Mouse (Mus musculus) liver, adult 2 months (tissue): Measurements from ENCODE around the gene Gm11037. TPM values are rescaled to one million over a fixed set of nuclear protein-coding genes. Genes with fewer than 3 reads are reported as not detected.

Experiments
- DNase-seq: peaks from one replicate; pipeline ENCODE4 v3.0.0-alpha.2; 2011; ENCODE audit warnings: low read depth, low spot score; ENCODE audit errors: extremely low read depth
- H3K27ac ChIP-seq: fragments of 200-500 bp; replicated peaks from 2 replicates; pipeline ENCODE4 v1.5.1; 2012; ENCODE audit warnings: low read depth, mild to moderate bottlenecking, control low read depth, inconsistent platforms, low read length; ENCODE audit not compliant: insufficient read depth
- H3K27me3 ChIP-seq: fragments of 200-500 bp; 2 replicates; pipeline ENCODE4 v1.6.1; 2012; ENCODE audit warnings: mild to moderate bottlenecking, moderate library complexity, low read length, inconsistent platforms; ENCODE audit not compliant: control insufficient read depth, insufficient read depth
- H3K36me3 ChIP-seq: fragments of 200-500 bp; 2 replicates; pipeline ENCODE4 v1.6.1; 2012; ENCODE audit warnings: low read length, inconsistent platforms; ENCODE audit not compliant: control insufficient read depth, insufficient read depth
- H3K4me1 ChIP-seq: fragments of 200-500 bp; 2 replicates; pipeline ENCODE4 v1.6.1; 2011; ENCODE audit warnings: low read length; ENCODE audit not compliant: control insufficient read depth, insufficient read depth
- H3K4me3 ChIP-seq: fragments of 200-500 bp; 2 replicates; pipeline ENCODE4 v1.5.1; 2011; ENCODE audit warnings: low read depth, mild to moderate bottlenecking, control low read depth, low read length, moderate library complexity; ENCODE audit not compliant: insufficient read depth
- H3K79me2 ChIP-seq: fragments of 200-500 bp; 2 replicates; pipeline ENCODE4 v1.6.1; 2012; ENCODE audit warnings: inconsistent platforms, mild to moderate bottlenecking, low read length, moderate library complexity; ENCODE audit not compliant: control insufficient read depth, insufficient read depth
- H3K9ac ChIP-seq: fragments of 200-500 bp; 2 replicates; pipeline ENCODE4 v1.6.1; 2012; ENCODE audit warnings: low read depth, mild to moderate bottlenecking, control low read depth, inconsistent platforms, low read length
- CTCF ChIP-seq: fragments of 200-500 bp; IDR thresholded peaks from 2 replicates; pipeline ENCODE4 v1.5.1; 2011; ENCODE audit warnings: low read depth, low read length, control low read depth
- POLR2A ChIP-seq: fragments of 200-500 bp; IDR thresholded peaks from 2 replicates; pipeline ENCODE4 v1.6.1; 2011; ENCODE audit warnings: low read length, control low read depth; ENCODE audit not compliant: insufficient read depth; ENCODE audit errors: extremely low read depth
- WGBS: fragments of 180-500 bp; shearing (Covaris S2); methylation state at CpG from one replicate; pipeline ENCODE4 v1.1.7; 2018; 5-methylcytosine and 5-hydroxymethylcytosine counted together
- polyA plus RNA-seq: library from polyadenylated mRNA; depleted of rRNA; stranded (reverse); fragments of >200 nt; gene quantifications from 2 replicates; pipeline ENCODE4 v1.2.3, GENCODE M21; 2012
- total RNA-seq: library from RNA; depleted of rRNA; stranded (reverse); fragments of >200 nt; gene quantifications from 2 replicates; pipeline ENCODE4 v1.2.3, GENCODE M21; 2014

Gene Gm11037
- total and polyA plus RNA-seq, 2 experiments: not detected

- no peaks in the 10 kb centered on the region for H3K79me2 ChIP-seq
- H3K36me3 ChIP-seq: no peaks in the 10 kb centered on the region
- no peak for DNase-seq
- WGBS: 80% methylated on average over 6 of the region's 6 CpGs
- H3K4me1 ChIP-seq: peaks cover 4% of the 10 kb centered on the region; the same call in 1 of the 2 replicates
- H3K27me3 ChIP-seq: no peaks in the 10 kb centered on the region
- TF ChIP-seq CTCF (no peak), POLR2A (no peak)
- no peak overlapping the region for H3K27ac ChIP-seq
- H3K4me3 ChIP-seq: no peak overlapping the region
- H3K9ac ChIP-seq: no peak overlapping the region
Measured at GRCm38 (mm10) chr2:131167984-131168383, 34.7 kb downstream of the Gm11037 start.

DNA sequence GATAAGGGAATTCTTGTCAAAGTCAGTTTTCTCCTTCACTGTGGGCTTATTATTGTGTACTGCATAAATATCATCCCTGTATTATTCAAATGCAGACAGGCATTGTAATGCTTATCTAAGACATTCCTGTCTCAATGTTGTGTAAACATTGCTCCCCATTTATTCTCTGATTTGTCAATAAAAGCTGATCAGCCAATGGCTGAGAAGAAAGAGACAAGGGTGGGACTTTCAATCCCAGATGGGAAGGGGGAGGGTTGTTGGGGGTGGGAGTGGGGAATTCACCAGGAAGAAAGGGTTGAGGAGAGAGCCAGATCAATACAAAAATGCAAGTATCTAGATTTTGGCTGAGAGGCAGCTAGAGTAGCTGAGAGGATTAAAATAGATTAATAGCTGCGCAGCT is 35.6 kb downstream of the Gm11037 start:
- WGBS: 77% methylated on average over 1 of the region's 1 CpGs

GRCm38 (mm10) chr2:131170936-131171335 is 37.6 kb downstream of the Gm11037 start:
- Histone ChIP-seq H3K4me3 (no peak overlapping the region), H3K9ac (no peak overlapping the region), H3K27me3 (no peaks in the 10 kb centered on the region), H3K36me3 (no peaks in the 10 kb centered on the region), H3K79me2 (no peaks in the 10 kb centered on the region), H3K27ac (no peak overlapping the region), H3K4me1 (peaks cover 3% of the 10 kb centered on the region; the same call in 1 of the 2 replicates)
- 46% methylated on average over 9 of the region's 9 CpGs for WGBS
- DNase-seq: no peak
- TF ChIP-seq POLR2A: no peak
- no peak for TF ChIP-seq CTCF

More for the DNA sequence above, 35.6 kb downstream of the Gm11037 start:
- Histone ChIP-seq H3K9ac (no peak overlapping the region), H3K27me3 (no peaks in the 10 kb centered on the region), H3K79me2 (no peaks in the 10 kb centered on the region), H3K4me1 (peaks cover 2% of the 10 kb centered on the region; the same call in 1 of the 2 replicates), H3K36me3 (no peaks in the 10 kb centered on the region), H3K27ac (no peak overlapping the region), H3K4me3 (no peak overlapping the region)
- no peak for TF ChIP-seq CTCF
- no peak for TF ChIP-seq POLR2A
- DNase-seq: no peak

GRCm38 (mm10) chr2:131171401-131172104 is 38.3 kb downstream of the Gm11037 start:
- 21% methylated on average over 43 of the region's 43 CpGs for WGBS
- H3K4me3 ChIP-seq: peak overlapping the region; percentile 1; the same call in 1 of the 2 replicates

DNA sequence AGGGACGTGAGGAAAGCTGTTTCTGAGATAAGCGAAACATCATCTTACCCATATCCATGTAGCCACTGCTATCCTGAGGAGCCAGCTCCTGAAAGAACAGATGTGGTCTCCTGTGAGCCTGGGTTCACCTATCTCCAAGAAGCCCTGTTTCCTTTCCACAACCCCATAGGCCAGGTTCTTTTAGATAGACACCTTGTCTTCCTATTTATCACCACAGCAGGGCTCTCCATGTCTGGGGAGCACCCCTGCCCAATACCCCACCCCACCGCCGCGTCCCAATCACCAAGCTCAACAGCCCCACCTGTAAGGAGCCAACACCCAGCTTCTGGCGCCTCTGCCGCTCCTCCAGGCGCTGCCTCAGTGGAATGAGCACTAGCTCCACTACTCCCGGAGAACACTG is 39.0 kb downstream of the Gm11037 start:
- no peak for DNase-seq
- Histone ChIP-seq H3K36me3 (no peaks in the 10 kb centered on the region), H3K4me1 (peaks cover 10% of the 10 kb centered on the region), H3K9ac (no peak overlapping the region), H3K27me3 (no peaks in the 10 kb centered on the region), H3K4me3 (no peak overlapping the region), H3K27ac (no peak overlapping the region), H3K79me2 (no peaks in the 10 kb centered on the region)
- 67% methylated on average over 9 of the region's 9 CpGs for WGBS
- TF ChIP-seq POLR2A (no peak), CTCF (no peak)

More at GRCm38 (mm10) chr2:131171401-131172104, 38.3 kb downstream of the Gm11037 start:
- no peaks in the 10 kb centered on the region for H3K27me3 ChIP-seq
- no peaks in the 10 kb centered on the region for H3K79me2 ChIP-seq
- no peaks in the 10 kb centered on the region for H3K36me3 ChIP-seq
- peaks cover 6% of the 10 kb centered on the region for H3K4me1 ChIP-seq
- H3K9ac ChIP-seq: no peak overlapping the region
- H3K27ac ChIP-seq: no peak overlapping the region
- TF ChIP-seq POLR2A: no peak
- TF ChIP-seq CTCF: no peak; the same call in 1 of the 2 replicates
- DNase-seq: no peak

- 5% methylated on average over 11 of the region's 11 CpGs for WGBS
- no peaks in the 10 kb centered on the region for H3K27me3 ChIP-seq
- TF ChIP-seq POLR2A: no peak
- H3K27ac ChIP-seq: no peak overlapping the region
- peak overlapping the region; percentile 69 for H3K4me3 ChIP-seq
- peak overlapping the region; percentile 63 for H3K9ac ChIP-seq
- DNase-seq: peak; percentile 82
- H3K79me2 ChIP-seq: peaks cover 18% of the 10 kb centered on the region
- H3K4me1 ChIP-seq: peaks cover 24% of the 10 kb centered on the region
- H3K36me3 ChIP-seq: no peaks in the 10 kb centered on the region
Measured at GRCm38 (mm10) chr2:131174700-131175099, 41.4 kb downstream of the Gm11037 start.
